Mouse (Mus musculus): ENCODE data around the gene Spry2.

Gene Spry2

DNA sequence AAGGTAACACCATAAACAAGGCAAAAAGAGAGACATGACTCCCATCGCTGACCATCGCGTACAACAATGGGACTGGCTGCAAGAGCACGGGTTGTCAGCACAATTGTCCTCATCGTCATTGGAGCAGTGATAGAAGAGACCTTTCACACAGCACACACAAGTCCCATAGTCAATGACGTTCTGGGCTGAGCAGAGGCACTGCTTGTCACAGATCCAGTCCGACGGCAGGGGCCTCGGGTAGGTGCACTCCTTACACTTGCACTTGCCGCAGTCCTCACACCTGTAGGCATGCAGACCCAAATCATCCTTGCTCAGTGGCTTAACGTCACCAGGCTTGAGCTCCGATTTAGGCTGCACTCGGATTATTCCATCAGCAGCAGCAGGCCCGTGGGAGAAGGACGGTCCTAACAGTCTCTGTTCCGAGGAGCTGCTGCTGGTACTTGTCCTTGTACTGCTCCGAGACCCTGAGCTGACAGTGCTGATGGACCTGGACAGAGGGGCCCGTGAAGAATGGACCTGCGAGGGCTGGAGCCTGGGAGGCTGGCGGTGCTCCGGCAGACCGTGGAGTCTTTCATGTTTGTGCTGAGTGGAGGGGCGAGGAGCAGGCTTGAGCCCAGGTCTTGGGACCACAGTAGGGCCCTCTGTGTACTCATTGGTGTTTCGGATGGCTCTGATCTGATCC, 3.5 kb downstream of the Spry2 start:
- no peak for DNase-seq

DNA sequence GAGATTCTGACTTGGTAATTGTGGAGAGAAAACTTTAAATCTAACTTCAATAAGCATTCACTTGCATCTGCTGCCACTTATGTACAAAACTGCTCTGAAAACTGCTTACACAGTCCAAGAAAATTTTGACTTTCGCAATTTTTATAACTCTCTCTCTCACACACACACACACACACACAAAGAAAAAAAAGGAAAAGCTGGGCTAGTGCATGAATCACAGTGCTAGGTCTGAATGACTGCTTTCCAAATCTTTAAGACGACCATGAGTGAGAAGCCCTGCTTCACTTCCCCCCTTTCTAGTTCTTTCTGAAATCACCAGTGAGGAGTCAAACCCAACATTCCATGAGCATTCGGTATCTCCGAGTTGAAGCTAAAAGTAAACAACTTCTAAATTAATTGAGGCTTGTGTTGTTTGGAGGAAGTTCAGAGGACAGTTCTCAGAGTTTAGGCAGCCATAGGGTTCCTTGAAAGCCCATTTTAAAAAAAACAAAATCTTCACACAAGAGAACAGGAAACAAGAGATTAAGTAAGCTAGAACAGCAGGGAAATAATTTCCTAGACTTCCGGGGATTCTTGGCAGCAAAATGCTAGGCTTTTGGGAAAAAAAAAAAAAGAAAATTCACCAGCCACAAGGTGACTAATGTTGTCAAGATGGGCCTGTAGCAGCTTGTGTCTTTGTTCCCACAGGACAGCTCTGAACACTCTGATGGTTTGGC, 5.9 kb downstream of the Spry2 start:
- DNase-seq = no peak

DNA sequence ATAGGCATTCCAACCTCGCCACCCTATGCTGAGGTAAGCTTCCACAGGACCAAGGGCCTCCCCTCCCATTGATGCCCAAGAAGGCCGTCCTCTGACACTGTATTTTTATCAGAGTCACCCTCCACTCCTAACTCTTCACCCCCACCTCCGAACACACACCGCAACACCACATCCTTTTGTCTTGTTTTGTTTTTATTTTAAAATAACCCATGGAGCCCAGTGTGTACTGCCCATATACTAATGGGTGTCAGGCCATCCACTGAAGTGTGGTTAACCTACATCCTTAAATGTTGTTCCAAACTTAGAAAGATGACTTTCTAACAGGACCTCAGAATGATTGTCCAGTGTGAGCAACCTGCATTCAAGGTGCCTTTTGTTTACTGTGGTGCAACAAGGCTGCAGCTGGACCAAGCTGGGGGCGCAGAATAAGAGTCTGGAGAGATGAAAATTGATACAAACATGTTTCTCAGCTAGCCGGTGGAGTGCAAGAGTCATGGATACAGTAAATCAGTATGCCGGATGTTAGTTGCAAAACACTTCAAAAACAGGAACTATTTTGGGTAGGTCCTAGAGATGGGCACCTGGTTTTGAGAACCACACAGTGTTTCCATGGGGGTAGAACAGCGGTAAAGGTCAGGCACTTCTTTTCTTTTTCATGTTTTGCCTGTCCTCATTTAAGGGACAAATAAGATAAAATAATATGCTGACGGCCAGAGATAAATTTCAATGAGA, 9.8 kb downstream of the Spry2 start:
- no peak for DNase-seq

DNA sequence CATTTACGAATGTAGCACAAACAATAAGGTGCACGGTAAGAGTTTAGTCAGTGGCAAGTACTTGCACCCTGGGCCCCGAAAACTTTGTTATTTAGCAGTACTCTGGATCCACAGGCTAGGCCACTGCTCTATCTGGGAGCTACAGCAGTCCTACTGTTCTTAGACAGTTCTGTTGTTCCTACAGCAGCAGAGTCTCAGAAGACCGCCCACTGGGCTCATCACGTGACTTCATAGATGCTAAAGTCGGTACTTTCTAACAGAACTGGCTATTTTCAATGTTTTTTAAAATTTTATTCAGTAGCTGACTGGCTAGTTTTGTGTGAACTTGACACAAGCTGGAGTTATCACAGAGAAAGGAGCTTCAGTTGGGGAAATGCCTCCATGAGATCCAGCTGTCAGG, 11.4 kb downstream of the Spry2 start:
- no peak for DNase-seq

DNA sequence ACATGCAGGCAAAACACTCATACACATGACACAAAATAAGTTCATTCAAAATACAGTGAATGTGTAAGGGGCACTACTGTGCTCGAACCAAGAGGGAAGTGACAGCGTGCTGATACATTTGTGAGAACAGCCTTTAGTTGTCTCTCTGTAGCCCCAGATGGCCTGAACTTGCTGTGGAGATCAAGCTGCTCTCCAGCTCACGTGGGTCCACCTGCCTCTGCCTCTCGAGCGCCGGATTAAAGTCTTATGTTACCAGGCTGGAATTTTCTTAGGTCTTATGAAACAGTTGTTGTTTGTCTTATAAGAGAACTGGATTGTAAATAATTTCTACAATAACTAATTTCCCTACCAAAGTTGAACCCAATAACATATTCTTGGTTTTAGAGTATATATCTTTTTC, 13.4 kb downstream of the Spry2 start:
- DNase-seq = no peak

DNA sequence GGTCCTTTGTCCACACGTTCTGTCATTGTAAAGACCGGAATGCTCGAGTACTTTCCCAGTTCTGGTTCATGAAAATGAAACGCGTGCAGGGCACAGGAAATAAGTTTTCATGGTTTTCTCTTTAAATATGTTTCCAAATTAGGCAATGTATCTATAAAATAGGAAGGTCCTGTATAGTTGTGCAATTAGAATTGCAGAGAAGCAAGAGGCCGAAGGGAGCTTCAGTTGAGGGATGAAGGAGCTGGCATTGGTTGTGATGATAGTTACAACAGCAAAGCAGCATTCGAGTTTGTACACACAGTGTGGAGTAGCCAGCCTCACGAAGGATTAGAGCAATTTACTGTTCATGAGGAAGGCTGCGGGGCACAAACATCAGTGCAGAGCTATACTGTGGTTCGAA, 18.3 kb downstream of the Spry2 start:
- no peak for DNase-seq

DNA sequence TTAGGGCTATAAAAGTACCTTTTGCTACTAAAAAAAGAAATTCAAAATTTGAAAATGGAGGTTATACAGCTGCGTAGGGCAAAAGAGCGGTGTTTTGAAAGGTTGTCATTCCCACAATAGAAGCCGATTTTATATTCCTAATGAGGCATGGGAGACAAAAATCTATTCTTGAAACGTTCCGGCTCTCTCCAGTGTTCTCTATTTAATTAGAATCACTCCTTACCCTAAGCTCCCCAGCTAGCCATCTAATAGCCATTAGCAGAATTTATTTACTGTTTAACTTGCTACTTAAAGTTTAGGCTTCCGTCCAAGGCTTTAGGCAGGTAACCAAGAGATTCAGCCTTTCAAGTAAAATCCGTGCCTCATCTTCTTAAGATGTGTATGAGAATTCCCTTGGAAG, 20.2 kb downstream of the Spry2 start:
- no peak for DNase-seq

DNA sequence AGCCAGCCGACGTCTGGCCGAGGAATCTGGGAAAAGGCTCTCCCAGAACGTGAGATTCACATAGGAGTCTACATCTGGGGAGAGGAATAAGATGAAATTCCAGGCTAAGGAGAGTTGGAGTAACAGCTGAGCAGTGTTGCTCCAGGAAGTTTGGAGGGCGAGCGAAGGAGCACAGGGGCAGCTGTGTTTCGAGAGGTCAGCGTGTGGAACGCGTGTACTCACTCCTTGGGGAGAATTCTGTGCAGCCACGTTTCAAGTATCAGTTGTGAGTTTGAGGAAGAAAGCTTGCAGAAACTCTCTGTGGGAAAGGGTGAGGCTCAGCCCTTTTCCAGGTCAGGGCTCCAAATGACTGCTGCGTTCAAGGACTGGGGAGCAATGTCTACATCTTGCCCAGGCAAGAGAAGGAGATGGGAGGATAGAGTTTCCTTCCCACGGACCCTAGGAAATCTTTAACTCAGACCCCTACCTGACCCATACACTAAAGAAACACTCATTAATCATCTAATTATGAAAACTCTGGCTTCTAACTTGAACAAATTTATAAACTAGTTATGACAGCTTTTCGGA, 26.2 kb downstream of the Spry2 start:
- no peak for DNase-seq

DNA sequence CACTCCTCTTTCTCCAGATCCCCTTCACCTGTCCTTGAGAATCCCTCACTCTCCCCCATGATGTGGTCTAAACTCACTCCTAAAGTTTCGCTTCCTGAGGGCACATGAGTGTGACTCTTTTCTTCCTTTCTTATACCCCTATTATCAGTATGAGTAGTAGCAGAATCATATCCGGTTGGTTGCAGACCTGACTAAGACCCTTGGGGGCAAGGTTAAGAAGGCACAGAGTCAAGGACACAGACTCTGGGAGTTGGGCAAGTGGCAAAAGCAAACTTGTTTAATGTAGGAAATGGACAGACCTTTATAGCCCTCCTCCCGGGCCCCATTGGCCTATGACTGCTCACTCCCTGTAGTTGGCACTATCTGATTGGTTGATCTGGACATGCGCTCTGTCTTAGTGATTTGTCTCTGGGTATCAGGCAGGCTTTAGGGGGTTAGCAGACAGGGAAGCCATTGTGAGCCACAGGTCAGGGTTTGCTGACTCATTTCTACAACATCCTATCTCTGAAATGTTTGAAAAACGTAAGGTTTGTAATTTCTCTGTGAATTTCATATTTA, 31.2 kb downstream of the Spry2 start:
- no peak for DNase-seq

DNA sequence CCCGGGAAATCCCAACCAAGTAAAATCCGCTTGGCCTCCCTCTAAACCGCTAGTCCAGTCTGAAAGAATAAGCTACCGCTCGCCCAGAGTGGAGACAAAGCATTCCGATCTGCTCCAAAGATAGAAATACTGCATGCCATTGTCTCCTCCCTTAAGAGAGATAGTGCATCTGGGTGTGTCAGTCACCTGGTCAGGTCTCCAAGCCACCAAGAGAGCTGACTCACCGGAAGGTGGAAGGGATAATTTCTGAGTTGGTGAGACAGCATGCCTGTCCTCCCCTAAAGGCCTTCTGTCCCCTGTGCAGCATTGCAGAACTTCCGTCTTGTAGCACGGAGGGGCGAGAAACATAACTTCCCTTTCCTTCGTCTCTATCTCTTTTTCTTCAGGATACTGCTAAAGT, 34.4 kb downstream of the Spry2 start:
- DNase-seq = no peak

DNA sequence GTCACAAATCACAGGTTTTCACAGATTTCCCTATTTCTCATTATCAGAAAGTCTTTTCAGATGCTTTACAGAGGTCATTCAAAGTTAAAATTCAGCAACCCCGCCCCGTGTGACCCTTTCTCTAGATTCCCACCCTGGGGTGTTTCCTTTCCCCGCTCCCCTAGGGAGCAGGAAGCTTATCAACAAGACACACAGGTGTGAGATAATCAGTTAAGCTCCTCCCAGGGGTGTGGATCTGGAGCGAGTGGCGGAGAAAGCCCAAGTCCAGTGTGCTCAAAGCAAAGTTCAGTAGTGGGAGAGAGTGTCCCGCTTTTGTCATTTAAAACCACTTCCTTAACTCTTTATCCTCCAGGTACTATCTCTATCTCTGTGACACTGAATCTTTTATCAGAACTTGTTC, 35.7 kb downstream of the Spry2 start:
- no peak for DNase-seq

DNA sequence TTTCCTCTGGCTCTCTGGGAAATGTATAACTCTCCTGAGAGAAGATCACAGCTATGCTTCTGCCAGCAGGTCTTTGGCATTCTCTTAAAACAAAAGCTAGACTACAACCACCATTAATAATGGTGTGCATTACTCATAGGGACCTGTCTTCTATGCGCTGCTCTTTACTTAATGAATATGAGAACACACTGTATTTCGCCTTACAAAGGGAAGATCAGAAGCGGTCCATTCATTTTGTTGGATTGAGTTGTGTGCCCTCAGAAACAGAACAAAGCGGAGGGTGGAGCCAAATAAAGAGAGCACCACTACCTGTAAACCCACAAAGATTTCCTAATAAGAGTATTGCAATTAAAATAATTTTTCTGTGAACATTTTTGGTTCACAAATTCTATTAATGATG, 36.3 kb downstream of the Spry2 start:
- DNase-seq = no peak

DNA sequence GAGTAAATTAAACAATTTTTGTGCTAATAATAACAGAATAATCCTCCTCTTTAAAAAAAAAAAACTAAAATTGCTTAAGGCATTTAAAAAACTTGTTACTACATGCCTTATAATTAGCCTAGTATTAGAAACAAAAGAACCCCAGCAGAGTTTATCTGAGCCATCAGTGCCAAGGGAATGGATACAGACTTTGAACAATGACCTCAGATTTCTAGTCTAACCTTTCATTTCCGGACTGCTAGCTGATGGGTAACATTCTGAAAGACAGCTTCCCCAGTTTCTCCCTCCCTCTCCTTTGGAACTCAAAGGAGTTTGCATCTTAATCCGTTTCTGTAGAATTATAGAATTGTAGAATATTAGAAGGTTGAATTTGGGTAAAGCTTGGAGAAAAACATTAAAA, 36.7 kb downstream of the Spry2 start:
- DNase-seq = no peak

DNA sequence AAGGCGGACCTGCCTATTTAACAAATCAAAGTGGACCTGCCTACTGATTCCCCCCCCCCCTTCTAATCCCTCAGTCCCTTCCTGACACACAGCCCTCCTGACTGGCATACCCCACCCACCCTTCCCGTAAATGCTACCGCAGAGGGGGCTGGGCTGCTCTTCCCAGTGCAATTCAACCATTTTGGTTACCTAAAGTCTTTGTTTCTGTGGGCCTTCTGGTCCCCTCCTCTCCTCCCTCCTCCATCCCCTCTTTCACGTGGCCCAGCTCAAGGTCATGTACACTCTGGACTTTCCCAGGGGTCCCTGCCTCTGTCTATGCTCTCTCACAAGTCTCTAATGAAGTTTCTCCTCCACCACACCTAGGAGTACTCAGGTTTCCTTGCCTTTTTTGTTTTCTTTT, 37.3 kb downstream of the Spry2 start:
- DNase-seq = no peak

DNA sequence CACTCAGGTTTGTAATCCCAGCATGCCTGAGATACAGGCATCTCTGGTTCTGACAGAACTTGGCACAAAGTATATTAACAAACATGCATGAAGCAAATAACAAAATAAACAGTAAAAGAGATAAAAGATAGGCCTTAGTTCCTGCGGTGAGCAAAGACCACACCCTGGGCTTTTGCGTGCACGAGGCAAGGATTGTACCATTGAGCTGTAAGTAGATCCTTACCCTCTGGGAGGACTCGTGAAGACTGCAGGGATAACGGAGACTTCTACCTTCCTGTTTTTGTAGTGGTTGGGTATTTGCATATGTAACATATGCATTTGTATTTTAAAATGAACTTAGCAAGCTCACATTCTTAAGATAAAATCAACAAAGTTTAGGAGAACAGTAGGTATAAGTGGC, 37.7 kb downstream of the Spry2 start:
- DNase-seq = no peak

DNA sequence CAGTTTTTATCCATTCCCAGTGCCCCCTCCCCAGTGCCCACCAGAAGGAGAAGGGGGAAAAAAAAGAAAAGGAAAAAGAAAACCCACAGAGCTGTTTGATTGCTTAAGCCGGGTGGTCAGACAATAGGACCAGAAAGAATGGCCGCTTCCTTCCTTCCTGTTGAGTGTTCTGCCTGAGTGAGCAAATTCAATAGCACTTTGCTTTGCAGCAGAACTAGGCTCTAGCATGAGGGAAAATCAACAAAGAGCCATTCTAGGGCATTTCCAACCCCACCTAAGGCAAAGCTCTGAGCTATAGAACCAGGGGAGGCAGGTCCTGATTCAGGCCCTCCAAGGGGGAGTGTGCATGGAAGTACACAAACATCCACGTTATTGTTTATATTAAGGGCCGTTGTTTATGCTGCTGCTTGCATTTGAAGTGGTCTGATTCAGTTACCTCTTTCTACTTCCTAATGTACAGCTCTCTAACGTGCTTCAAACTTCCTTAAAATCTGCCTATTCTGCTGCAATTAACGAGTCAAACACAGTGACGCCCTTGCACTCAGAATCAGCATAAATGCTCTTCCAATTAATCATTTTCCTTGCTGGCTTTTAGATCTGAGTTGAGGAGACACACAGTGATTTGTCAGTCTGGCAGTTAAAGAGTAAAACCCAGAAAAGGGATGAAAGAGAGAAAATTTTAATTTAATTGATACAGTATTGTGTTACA, 45.1 kb downstream of the Spry2 start:
- DNase-seq = no peak
